Mouse (Mus musculus) layer of hippocampus, adult 9-11 months (tissue): ENCODE measurements at regions not wholly inside any gene's neighbourhood (a gene's known extent, or its start where the extent isn't known, plus 50 kb on each side); places are given as distances from the start of the nearest gene placed in this dataset.

Source experiments
- DNase-seq: peaks from one replicate; pipeline ENCODE4 v3.0.0; 2022

DNA sequence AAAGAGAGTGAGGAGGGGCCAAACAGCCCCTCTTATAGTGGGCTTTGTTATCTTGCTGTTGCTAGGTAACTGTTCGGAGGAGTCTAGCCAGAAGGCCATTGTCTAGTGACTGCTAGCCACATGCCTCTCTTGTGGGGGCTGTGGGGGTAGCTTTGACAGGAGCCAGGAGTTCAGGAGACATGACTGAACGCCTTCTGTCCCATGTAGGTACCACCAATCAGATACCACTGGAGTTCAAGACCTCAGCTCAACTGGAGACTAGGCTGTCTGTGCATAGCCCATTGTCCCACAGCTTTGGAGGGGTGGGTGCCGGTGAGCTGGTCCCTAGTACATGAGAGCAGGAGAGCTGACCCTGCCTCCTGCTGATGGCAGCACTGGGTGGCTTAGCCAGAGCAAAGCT, 82.4 kb upstream of the Unc93a2 start:
- DNase-seq: no peak

GRCm38 (mm10) chr17:7464901-7465300, 79.6 kb upstream of the Unc93a2 start:
- no peak for DNase-seq

GRCm38 (mm10) chr17:7461164-7461563, 75.9 kb upstream of the Unc93a2 start:
- no peak for DNase-seq

GRCm38 (mm10) chr17:7456939-7457338, 71.7 kb upstream of the Unc93a2 start:
- no peak for DNase-seq

DNA sequence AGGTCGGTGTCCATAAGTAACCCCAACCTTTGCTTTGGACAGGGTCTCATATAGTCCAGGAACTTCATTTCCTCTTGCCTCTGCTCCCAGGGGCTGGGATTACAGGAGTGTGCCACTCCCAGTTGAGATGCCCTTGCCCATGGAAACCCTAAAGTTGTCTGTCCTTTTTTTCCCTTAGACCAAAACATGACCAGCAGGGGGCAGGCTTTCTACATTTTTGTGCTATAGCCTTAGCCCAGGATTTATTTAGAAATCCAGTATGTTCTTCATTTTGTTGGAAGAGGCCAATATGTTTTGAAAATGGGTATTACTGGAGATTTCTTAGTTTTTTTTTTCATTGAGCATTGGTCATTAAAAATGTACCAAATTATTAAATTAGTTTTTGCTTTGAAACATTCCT, 58.6 kb upstream of the Unc93a2 start:
- DNase-seq: peak; percentile 29

- no peak for DNase-seq
Measured at GRCm38 (mm10) chr17:7435075-7435474, 49.8 kb upstream of the Unc93a2 start.
